Mouse (Mus musculus) ES-E14 (cell line): ENCODE measurements at regions not wholly inside any gene's neighbourhood (a gene's known extent, or its start where the extent isn't known, plus 50 kb on each side); places are given as distances from the start of the nearest gene placed in this dataset.

ENCODE experiments used
- CHD2 ChIP-seq: IDR thresholded peaks from 2 replicates; pipeline ENCODE4 v1.6.1; 2014; ENCODE audit warnings: mild to moderate bottlenecking, low read depth, low read length, inconsistent platforms
- ZC3H11A ChIP-seq: IDR thresholded peaks from 2 replicates; pipeline ENCODE4 v1.6.1; 2012; ENCODE audit warnings: low read depth, mild to moderate bottlenecking, inconsistent platforms, low read length, borderline replicate concordance
- ZNF384 ChIP-seq: IDR thresholded peaks from 2 replicates; pipeline ENCODE4 v1.6.1; 2012; ENCODE audit warnings: low read depth, low read length, inconsistent platforms

GRCm38 (mm10) chr13:56005746-56006145 lies 130.4 kb downstream of the H2afy start:
- TF ChIP-seq CHD2 (no peak), ZNF384 (no peak), ZC3H11A (no peak)
